Mouse (Mus musculus) urinary bladder, postnatal 0 days (tissue): ENCODE results near the gene Polrmt. TPM values are rescaled to one million over a fixed set of nuclear protein-coding genes. Genes with fewer than 3 reads are reported as not detected.

ENCODE experiments used
- polyA plus RNA-seq: library from polyadenylated mRNA; unstranded; fragments of >200 nt; fragmentation: Nextera tagmentation; extraction: Ambion mirVana; gene quantifications from 2 replicates; pipeline ENCODE4 v1.2.1, GENCODE M21; 2015

Polrmt gene
- 14.4 and 14.7 TPM in 2 replicates for polyA plus RNA-seq

DNA sequence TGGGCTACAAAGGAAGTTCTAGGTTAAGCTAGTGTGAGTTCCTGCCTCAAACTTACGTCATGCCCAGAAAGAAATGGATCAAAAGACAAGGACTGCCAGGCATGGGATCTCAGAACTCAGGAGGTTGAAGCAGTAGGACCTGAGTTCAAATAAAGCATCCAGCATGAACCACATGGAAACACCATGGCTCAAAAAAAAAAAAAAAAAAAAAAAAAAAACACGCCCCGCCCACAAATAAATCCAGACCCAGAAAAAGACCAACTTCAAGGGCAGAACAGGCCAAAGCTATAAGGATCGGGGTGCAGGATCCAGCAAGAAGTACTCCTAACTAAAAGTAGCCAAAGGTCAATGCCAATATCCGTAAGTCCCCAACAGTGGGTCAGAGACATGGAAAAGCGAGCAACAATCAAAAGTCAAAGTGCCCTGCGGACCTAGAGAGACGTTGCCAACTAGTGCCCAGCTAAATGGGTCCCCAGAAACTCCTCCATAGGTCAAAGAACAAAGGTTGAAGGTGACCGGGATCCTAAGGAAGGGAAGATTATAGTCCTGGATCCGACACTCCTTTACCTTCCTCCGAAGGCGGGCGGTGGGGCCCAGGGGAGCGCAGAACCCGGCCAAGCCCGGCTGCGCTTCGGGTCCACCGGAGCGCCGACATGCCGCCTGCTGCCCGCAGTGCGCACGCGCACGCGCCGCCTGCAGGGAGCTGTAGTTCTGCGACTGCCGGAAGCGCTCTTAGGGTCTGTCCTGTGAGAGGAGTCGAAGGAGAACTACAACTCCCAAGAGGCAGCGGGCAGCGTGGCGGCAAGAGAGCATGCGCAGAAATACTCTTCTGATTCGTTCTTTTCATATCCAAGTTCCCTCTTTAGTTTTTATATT lies at the start of gene Polrmt:
Gene Polrmt, minus strand, starts transcription at position 684 of the 876 bp plus-strand sequence.

DNA sequence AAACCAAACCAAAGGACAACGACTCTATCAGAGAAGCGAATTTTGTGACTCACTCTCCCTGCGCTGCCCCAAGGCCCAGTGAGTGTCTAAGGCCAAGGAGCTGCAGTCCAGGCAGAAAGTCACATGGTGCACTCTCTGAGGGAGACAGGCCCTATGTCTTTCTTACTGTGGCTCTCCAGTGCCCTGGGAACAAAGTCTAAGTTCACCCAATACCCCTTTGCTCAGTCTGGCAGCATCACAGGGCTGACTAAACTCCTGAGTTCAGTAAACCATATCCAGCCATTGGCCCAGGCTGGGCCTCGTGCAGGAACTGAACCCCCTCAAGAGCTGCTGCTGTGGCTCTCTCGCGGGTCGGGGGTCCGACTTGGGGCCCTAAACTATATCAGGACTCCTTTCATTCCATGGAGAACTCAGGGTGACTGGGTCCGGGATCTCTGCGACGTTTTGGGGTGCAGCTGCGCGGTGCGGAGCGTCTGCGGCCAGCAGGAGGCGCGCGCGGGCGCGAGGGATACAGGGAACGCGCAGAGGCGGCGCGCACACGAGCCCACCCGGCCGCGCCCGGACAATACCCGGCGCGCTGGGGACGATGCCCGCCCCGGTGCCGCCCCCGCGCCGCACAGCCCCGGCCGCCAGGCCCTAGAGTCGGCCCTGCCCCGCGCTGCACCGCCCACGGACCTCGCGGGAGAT lies 46.8 kb upstream of the Polrmt start, which contains the start of gene Palm:
Gene Palm, plus strand, starts transcription at position 522 of the 687 bp plus-strand sequence.

DNA sequence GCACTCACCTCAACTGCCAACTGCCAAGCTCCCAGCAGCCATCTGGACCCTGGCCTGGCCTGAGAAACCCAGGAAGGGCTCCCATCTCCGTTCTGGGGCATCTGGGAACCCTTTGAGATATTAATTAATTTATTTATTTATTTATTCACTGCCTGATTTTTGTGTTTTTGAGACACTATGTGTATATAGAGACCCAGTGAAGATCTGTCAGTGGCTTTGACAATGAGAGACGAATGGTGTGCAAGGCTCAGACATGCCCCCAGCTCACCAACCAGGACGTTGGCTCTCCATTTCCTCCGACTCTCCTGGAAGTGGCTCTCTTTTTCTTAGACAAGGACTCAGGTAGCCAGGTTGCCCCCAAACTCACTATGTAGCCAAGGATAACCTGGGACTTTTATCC lies 44.5 kb upstream of the Polrmt start, which contains the start of gene Prss57:
Gene Prss57, minus strand, starts transcription at position 101 of the 400 bp plus-strand sequence.

GRCm38 (mm10) chr10:79777103-79777531 lies 30.7 kb upstream of the Polrmt start, which contains the start of gene Fstl3:
Gene Fstl3, plus strand, starts transcription at chr10:79777272.

GRCm38 (mm10) chr10:79766508-79767325 lies 20.3 kb upstream of the Polrmt start, which contains the start of gene Rnf126:
Gene Rnf126, minus strand, starts transcription at chr10:79766952.

DNA sequence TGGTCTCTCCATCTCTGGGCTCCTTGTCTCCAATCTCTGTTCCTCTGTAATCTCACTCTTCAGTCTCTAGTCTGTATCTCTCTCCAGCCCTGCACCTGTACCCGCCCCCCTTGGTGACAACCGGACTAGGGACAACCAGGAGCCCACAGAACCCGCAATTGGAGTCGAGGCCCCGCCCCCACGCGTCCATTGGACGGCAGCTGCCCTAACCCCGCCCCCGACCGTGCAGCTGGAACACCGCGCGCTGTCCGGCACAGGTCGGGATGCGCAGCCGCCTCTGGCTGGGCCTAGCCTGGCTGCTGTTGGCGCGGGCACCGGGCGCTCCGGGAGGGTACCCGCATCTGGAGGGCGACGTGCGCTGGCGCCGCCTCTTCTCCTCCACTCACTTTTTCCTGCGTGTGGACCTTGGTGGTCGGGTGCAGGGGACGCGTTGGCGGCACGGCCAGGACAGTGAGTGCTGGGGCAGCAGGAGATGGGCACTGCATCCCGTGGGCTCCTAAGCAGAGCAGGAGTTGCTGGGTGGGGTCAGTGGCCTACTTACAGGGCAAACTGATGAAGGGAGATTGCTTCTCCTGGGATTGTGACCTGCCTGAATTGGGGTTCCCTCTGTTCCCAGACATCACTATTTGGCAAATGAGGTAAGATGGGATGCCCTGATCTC lies 8.6 kb upstream of the Polrmt start, which contains the start of gene Fgf22:
Gene Fgf22, plus strand, starts transcription at position 221 of the 661 bp plus-strand sequence.

GRCm38 (mm10) chr10:79716254-79716987 lies 30.0 kb downstream of the Polrmt start, which contains the start of gene Hcn2:
Gene Hcn2, plus strand, starts transcription at chr10:79716634.

DNA sequence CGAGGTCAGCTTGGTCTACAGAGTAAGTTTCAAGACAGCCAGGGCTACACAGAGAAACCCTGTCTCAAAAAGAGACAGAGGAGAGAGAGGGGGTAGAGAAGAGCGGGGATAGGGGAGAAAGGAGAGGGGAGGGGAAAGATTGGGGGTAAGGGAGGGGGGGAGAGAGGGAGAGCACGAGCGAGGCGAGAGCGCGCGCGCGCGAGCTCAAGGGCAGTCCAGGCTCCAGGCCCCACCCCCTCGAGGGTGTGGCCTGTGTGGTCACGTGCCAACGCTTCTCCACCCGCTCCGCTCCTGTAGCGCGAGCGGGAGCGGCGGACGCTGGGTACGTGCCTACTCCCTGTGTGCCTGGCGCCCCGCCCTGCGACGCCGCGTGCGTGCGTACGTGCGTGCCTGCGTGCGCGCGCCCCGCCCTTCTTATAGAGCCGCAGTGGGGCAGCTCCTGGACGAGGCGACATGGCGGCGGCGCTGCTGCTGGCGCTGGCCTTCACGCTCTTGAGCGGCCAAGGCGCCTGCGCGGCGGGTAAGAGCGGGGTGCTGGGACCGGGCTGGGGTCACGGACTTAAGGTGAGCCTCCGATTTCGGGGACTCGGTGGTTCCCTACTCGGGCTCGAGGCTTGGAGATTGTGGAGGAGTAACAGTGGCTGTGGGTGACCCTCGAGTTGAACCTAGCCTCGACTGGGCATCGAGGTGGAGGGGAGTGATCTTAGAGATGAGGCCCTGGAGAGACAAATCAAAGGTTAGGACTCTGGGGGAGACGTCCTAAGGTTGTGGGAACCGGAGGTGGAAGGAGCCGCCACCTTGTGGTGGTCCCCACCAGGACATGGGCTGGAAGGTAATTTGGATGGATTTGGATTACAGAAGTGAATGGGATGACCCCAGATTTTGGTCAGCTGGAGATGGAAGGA lies 42.1 kb downstream of the Polrmt start, which contains the start of gene Bsg:
Gene Bsg, plus strand, starts transcription at position 427 of the 905 bp plus-strand sequence.

GRCm38 (mm10) chr10:79688720-79689119 lies 57.7 kb downstream of the Polrmt start, which contains the start of gene Gzmm:
Gene Gzmm, plus strand, starts transcription at chr10:79689020.

Other genes with a start within 250 kb of the Polrmt start
- gene Plpp2, start 212.8 kb downstream of the Polrmt start, polyA plus RNA-seq = 30.4 and 31.8 TPM in 2 replicates
- 24.2 and 26.1 TPM in 2 replicates for gene Mier2, start 191.4 kb downstream of the Polrmt start, polyA plus RNA-seq
- not detected in 2 replicates for gene Theg, start 159.2 kb downstream of the Polrmt start, polyA plus RNA-seq
- gene C2cd4c, start 132.6 kb downstream of the Polrmt start, polyA plus RNA-seq = not detected in 2 replicates
- gene Shc2, start 108.7 kb downstream of the Polrmt start, polyA plus RNA-seq = 2.1 and 2.5 TPM in 2 replicates
- not detected in 2 replicates for gene Odf3l2, start 100.8 kb downstream of the Polrmt start, polyA plus RNA-seq
- gene Madcam1, start 82.0 kb downstream of the Polrmt start, polyA plus RNA-seq = 0.35 and 0.39 TPM in 2 replicates
- 47.4 and 51.3 TPM in 2 replicates for gene Tpgs1, start 77.2 kb downstream of the Polrmt start, polyA plus RNA-seq
- 63.7 and 68.6 TPM in 2 replicates for gene Cdc34, start 64.4 kb downstream of the Polrmt start, polyA plus RNA-seq
- gene Gzmm, start 57.6 kb downstream of the Polrmt start, polyA plus RNA-seq = 0.16 and 0.48 TPM in 2 replicates
- gene Bsg, start 42.1 kb downstream of the Polrmt start, polyA plus RNA-seq = 812 and 845 TPM in 2 replicates
- 0.06 and 0.08 TPM in 2 replicates for gene Hcn2, start 29.9 kb downstream of the Polrmt start, polyA plus RNA-seq
- 0.24 and 0.28 TPM in 2 replicates for gene Fgf22, start 8.5 kb upstream of the Polrmt start, polyA plus RNA-seq
- gene Rnf126, start 20.4 kb upstream of the Polrmt start, polyA plus RNA-seq = 50.7 and 60.7 TPM in 2 replicates
- 69.7 and 87.0 TPM in 2 replicates for gene Fstl3, start 30.7 kb upstream of the Polrmt start, polyA plus RNA-seq
- gene Prss57, start 44.4 kb upstream of the Polrmt start, polyA plus RNA-seq = 0.12 TPM in 1 of 2 replicates, not detected in the other
- gene Palm, start 47.0 kb upstream of the Polrmt start, polyA plus RNA-seq = 39.7 and 44.2 TPM in 2 replicates
- 1.6 and 2.9 TPM in 2 replicates for gene Misp, start 74.4 kb upstream of the Polrmt start, polyA plus RNA-seq
- 109 and 124 TPM in 2 replicates for gene Ptbp1, start 107.8 kb upstream of the Polrmt start, polyA plus RNA-seq
- gene Prtn3, start 127.9 kb upstream of the Polrmt start, polyA plus RNA-seq = 2.3 and 8.8 TPM in 2 replicates
- gene Plppr3, start 128.1 kb upstream of the Polrmt start, polyA plus RNA-seq = 2.2 TPM in 2 replicates
- 0.13 and 0.16 TPM in 2 replicates for gene Elane, start 139.7 kb upstream of the Polrmt start, polyA plus RNA-seq
- gene Cfd, start 144.3 kb upstream of the Polrmt start, polyA plus RNA-seq = 0.18 TPM in 1 of 2 replicates, not detected in the other
- 33.5 and 34.4 TPM in 2 replicates for gene Med16, start 162.3 kb upstream of the Polrmt start, polyA plus RNA-seq
- not detected in 2 replicates for gene Gm26602, start 164.3 kb upstream of the Polrmt start, polyA plus RNA-seq
- gene Kiss1r, start 170.4 kb upstream of the Polrmt start, polyA plus RNA-seq = 1.2 and 1.3 TPM in 2 replicates
- 125 and 126 TPM in 2 replicates for gene R3hdm4, start 174.6 kb upstream of the Polrmt start, polyA plus RNA-seq
- gene Arid3a, start 180.5 kb upstream of the Polrmt start, polyA plus RNA-seq = 4.0 TPM in 2 replicates
- gene Wdr18, start 213.6 kb upstream of the Polrmt start, polyA plus RNA-seq = 52.5 and 55.6 TPM in 2 replicates
- 0.07 and 0.13 TPM in 2 replicates for gene Grin3b, start 224.1 kb upstream of the Polrmt start, polyA plus RNA-seq
- 15.3 and 18.7 TPM in 2 replicates for gene Tmem259, start 237.7 kb upstream of the Polrmt start, polyA plus RNA-seq
- 662 and 733 TPM in 2 replicates for gene Cnn2, start 242.0 kb upstream of the Polrmt start, polyA plus RNA-seq
- gene Abca7, start 249.9 kb upstream of the Polrmt start, polyA plus RNA-seq = 2.9 and 3.0 TPM in 2 replicates